Mouse (Mus musculus) stomach, postnatal 0 days (tissue): ENCODE data around the gene 2210011C24Rik.

Experiments used
- CTCF ChIP-seq: IDR thresholded peaks from 2 replicates; pipeline ENCODE4 v1.5.1; 2016; ENCODE audit warnings: antibody characterized with exemption, low read depth, mild to moderate bottlenecking, moderate library complexity
- EP300 ChIP-seq: optimal IDR thresholded peaks from 2 replicates; pipeline ENCODE3; 2016; ENCODE audit warnings: antibody characterized with exemption

DNA sequence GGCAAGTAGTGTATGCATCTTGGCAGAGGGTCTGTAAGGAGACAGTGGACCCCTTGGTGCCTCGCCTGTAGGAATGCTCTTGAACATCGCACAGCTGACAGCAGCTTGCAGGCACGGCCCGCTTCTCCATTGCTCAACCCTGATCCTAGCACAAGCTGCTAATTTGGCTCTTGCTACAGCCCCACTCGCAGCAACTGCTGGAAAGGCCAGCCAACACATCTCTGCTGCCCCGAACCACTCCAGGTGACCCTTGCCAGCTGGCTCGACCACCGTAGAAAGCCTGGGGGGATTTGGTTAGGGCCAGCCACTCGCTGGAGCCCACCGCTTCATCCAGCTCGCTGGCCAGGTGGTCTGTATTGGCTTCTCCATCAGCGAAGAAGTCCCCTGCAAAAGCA, 31.0 kb upstream of the 2210011C24Rik start:
- TF ChIP-seq CTCF: no peak
- TF ChIP-seq EP300: no peak
